ENCODE assay signal across 8 mouse cellular contexts in genomic region chr7:122066102-122066944, GRCm38 (mm10). TPM values are rescaled to one million over a fixed set of nuclear protein-coding genes. Genes with fewer than 3 reads are reported as not detected.
DNase-seq lines count a peak whose midpoint lies in the region; ATAC-seq and TF ChIP-seq lines count a peak whose summit lies in the region.

No protein-coding gene starts in this region.

- H3K4me1 ChIP-seq in spleen, adult 2 months (ENCODE audit: control insufficient read depth, insufficient read depth, insufficient read length): peaks cover 5% of the 10 kb centered on the region
- H3K4me1 ChIP-seq in hindbrain, postnatal 0 days (ENCODE audit: insufficient read depth, low read length): peaks cover 11% of the 10 kb centered on the region
- peaks cover 42% of the 10 kb centered on the region for H3K4me1 ChIP-seq in midbrain, embryonic 15.5 days

- peak overlapping the region; percentile 98 for H3K27ac ChIP-seq in spleen, adult 2 months (ENCODE audit: insufficient read depth, low read length)
- H3K27ac ChIP-seq in hindbrain, postnatal 0 days: peak overlapping the region; percentile 93
- H3K27ac ChIP-seq in midbrain, embryonic 15.5 days: peak overlapping the region; percentile 98

- no peak; the same call in 1 of the 2 replicates for ATAC-seq in hindbrain, postnatal 0 days
- ATAC-seq in midbrain, embryonic 15.5 days (replicated peaks): peak; percentile 77; the same call in 1 of the 2 replicates

- H3K9me3 ChIP-seq in hindbrain, postnatal 0 days (ENCODE audit: low read length): no peaks in the 10 kb centered on the region
- H3K9me3 ChIP-seq in midbrain, embryonic 15.5 days: no peaks in the 10 kb centered on the region

- H3K4me3 ChIP-seq in spleen, adult 2 months (ENCODE audit: extremely low read depth, insufficient read depth, insufficient read length): peak overlapping the region; percentile 85
- peak overlapping the region; percentile 100 for H3K4me3 ChIP-seq in hindbrain, postnatal 0 days (ENCODE audit: low read length)
- H3K4me3 ChIP-seq in midbrain, embryonic 15.5 days: peak overlapping the region; percentile 97

- H3K9ac ChIP-seq in hindbrain, postnatal 0 days (replicated peaks; ENCODE audit: low read length): peak overlapping the region; percentile 96
- peak overlapping the region; percentile 95 for H3K9ac ChIP-seq in midbrain, embryonic 15.5 days

- peak; percentile 11 for DNase-seq in embryo, embryonic 10 days (ENCODE audit: low spot score)
- DNase-seq in embryo, embryonic 11 days: no peak
- peak; percentile 14 to 78 for DNase-seq in spleen, adult 2 months (ENCODE audit: low read depth in 1 of 2, low spot score in 2 of 2)
- no peak for DNase-seq in spleen, adult 18-20 months
- no peak for DNase-seq in hindbrain, postnatal 0 days (ENCODE audit: low spot score)
- DNase-seq in layer of hippocampus, adult 9-11 months: no peak
- no peak for DNase-seq in urinary bladder, adult 18-20 months (ENCODE audit: low spot score in 2 of 2)

- no peak for TF ChIP-seq POLR2A in spleen, adult 2 months (IDR thresholded peaks at IDR 0.05; ENCODE audit: low read depth, low read length)

- peaks cover 5% of the 10 kb centered on the region for H3K36me3 ChIP-seq in spleen, adult 2 months (ENCODE audit: control insufficient read depth, insufficient read depth, low read length)
- H3K36me3 ChIP-seq in hindbrain, postnatal 0 days (ENCODE audit: insufficient read depth, low read length): peaks cover 9% of the 10 kb centered on the region
- H3K36me3 ChIP-seq in midbrain, embryonic 15.5 days (replicated peaks): peaks cover 10% of the 10 kb centered on the region; the same call in 1 of the 2 replicates

- 5% methylated on average over 31 of the region's 31 CpGs for WGBS in spleen, adult 2 months
- WGBS in hindbrain, postnatal 0 days: 18% methylated on average over 31 of the region's 31 CpGs
- WGBS in midbrain, embryonic 15.5 days: 19% methylated on average over 31 of the region's 31 CpGs

- H3K27me3 ChIP-seq in spleen, adult 2 months (ENCODE audit: control insufficient read depth, insufficient read depth, low read length): no peaks in the 10 kb centered on the region
- H3K27me3 ChIP-seq in hindbrain, postnatal 0 days (ENCODE audit: insufficient read depth, low read length): no peaks in the 10 kb centered on the region
- no peaks in the 10 kb centered on the region for H3K27me3 ChIP-seq in midbrain, embryonic 15.5 days (replicated peaks)

- peak overlapping the region; percentile 82 for H3K4me2 ChIP-seq in hindbrain, postnatal 0 days (ENCODE audit: low read depth, low read length)
- peak overlapping the region; percentile 82 for H3K4me2 ChIP-seq in midbrain, embryonic 15.5 days

- TF ChIP-seq CTCF in spleen, adult 2 months (IDR thresholded peaks at IDR 0.05; ENCODE audit: extremely low read depth, insufficient read depth, insufficient read length, insufficient replicate concordance): no peak
- no peak for TF ChIP-seq CTCF in hindbrain, postnatal 0 days (IDR thresholded peaks at IDR 0.05; ENCODE audit: low read depth)

RNA-seq across cellular contexts. Expression of gene Ubfd1, which starts 0.7 kb away (rescaled TPM):
- polyA plus RNA-seq in spleen, adult 2 months (2012; rRNA removed): 15.4 and 16.2 TPM in 2 replicates
- 127 and 130 TPM in 2 replicates for total RNA-seq in hindbrain, postnatal 0 days (2014; rRNA removed)
- 59.0 and 60.7 TPM in 2 replicates for polyA plus RNA-seq in hindbrain, postnatal 0 days (2015; fragmentation: Nextera tagmentation; extraction: Ambion mirVana)
- 81.4 and 85.3 TPM in 2 replicates for polyA plus RNA-seq in midbrain, embryonic 15.5 days (2015; fragmentation: Nextera tagmentation; extraction: Ambion mirVana)

RNA-seq across cellular contexts. Expression of gene Ears2, which starts 0.7 kb away (rescaled TPM):
- polyA plus RNA-seq in spleen, adult 2 months (2012; rRNA removed): 7.9 and 10.4 TPM in 2 replicates
- total RNA-seq in hindbrain, postnatal 0 days (2014; rRNA removed): 14.5 and 22.0 TPM in 2 replicates
- polyA plus RNA-seq in hindbrain, postnatal 0 days (2015; fragmentation: Nextera tagmentation; extraction: Ambion mirVana): 7.9 and 8.4 TPM in 2 replicates
- polyA plus RNA-seq in midbrain, embryonic 15.5 days (2015; fragmentation: Nextera tagmentation; extraction: Ambion mirVana): 9.2 and 10.7 TPM in 2 replicates

RNA-seq across cellular contexts. Expression of gene Ndufab1, which starts 35.4 kb away (rescaled TPM):
- polyA plus RNA-seq in spleen, adult 2 months (2012; rRNA removed): 103 and 141 TPM in 2 replicates
- 41.4 and 67.2 TPM in 2 replicates for total RNA-seq in hindbrain, postnatal 0 days (2014; rRNA removed)
- polyA plus RNA-seq in hindbrain, postnatal 0 days (2015; fragmentation: Nextera tagmentation; extraction: Ambion mirVana): 815 and 826 TPM in 2 replicates
- 588 and 603 TPM in 2 replicates for polyA plus RNA-seq in midbrain, embryonic 15.5 days (2015; fragmentation: Nextera tagmentation; extraction: Ambion mirVana)

RNA-seq across cellular contexts. Expression of gene Gga2, which starts 45.3 kb away (rescaled TPM):
- 88.1 and 148 TPM in 2 replicates for polyA plus RNA-seq in spleen, adult 2 months (2012; rRNA removed)
- 24.3 and 37.5 TPM in 2 replicates for total RNA-seq in hindbrain, postnatal 0 days (2014; rRNA removed)
- polyA plus RNA-seq in hindbrain, postnatal 0 days (2015; fragmentation: Nextera tagmentation; extraction: Ambion mirVana): 21.4 and 21.5 TPM in 2 replicates
- 59.0 and 63.7 TPM in 2 replicates for polyA plus RNA-seq in midbrain, embryonic 15.5 days (2015; fragmentation: Nextera tagmentation; extraction: Ambion mirVana)

Comparison
In these comparisons a context has a peak if more than half of its experiments do, and no peak if none do; other contexts are left out.
1. DNase-seq: peak in embryo, embryonic 10 days (single experiment) and spleen, adult 2 months (2 of 2); none in embryo, embryonic 11 days (single experiment), spleen, adult 18-20 months (0 of 2), hindbrain, postnatal 0 days (single experiment), layer of hippocampus, adult 9-11 months (single experiment) and urinary bladder, adult 18-20 months (0 of 2).
2. Peak in every context shown above with its lines, with median percentiles within 50 percentile points of each other: H3K27ac ChIP-seq and H3K4me3 ChIP-seq.